Mouse (Mus musculus) cortical plate, adult 2 months (tissue): Measurements from ENCODE around the gene Nlrx1.

Experiments
- CTCF ChIP-seq: fragments of 200-500 bp; IDR thresholded peaks from 2 replicates; pipeline ENCODE4 v1.5.1; 2011; ENCODE audit warnings: mild to moderate bottlenecking, control low read depth, low read length; ENCODE audit not compliant: insufficient read depth; ENCODE audit errors: extremely low read depth
- POLR2A ChIP-seq: fragments of 200-500 bp; IDR thresholded peaks from 2 replicates; pipeline ENCODE4 v1.6.1; 2011; ENCODE audit warnings: mild to moderate bottlenecking, low read length, control low read depth; ENCODE audit not compliant: insufficient read depth; ENCODE audit errors: extremely low read depth

- TF ChIP-seq CTCF, result no peak
- no peak for TF ChIP-seq POLR2A
Observed at GRCm38 (mm10) chr9:44286256-44286850, 18.0 kb upstream of the Nlrx1 start.
